Mouse (Mus musculus) hindbrain, postnatal 0 days (tissue): Measurements from ENCODE around the gene Osbpl2. TPM values are rescaled to one million over a fixed set of nuclear protein-coding genes. Genes with fewer than 3 reads are reported as not detected.
A peak's percentile ranks its signal among the peaks of the same experiment; 100 is the strongest.

ENCODE experiments used
- ATAC-seq: fragments of 200-750 bp; cut with Nextera tagmentation; 2 replicates; pipeline ENCODE4 v1.8.0; 2017; ENCODE audit warnings: mild to moderate bottlenecking, moderate TSS enrichment, moderate library complexity
- DNase-seq: peaks from one replicate; pipeline ENCODE4 v3.0.0-alpha.2; 2015; ENCODE audit warnings: low spot score
- H3K27ac ChIP-seq: fragments of 300-500 bp; sonication (generic); 2 replicates; pipeline ENCODE4 v1.5.1; 2014; ENCODE audit warnings: mild to moderate bottlenecking
- H3K27me3 ChIP-seq: fragments of 300-500 bp; sonication (generic); 2 replicates; pipeline ENCODE4 v1.6.1; 2014; ENCODE audit warnings: low read length, mixed read lengths; ENCODE audit not compliant: insufficient read depth
- H3K36me3 ChIP-seq: fragments of 300-500 bp; sonication (generic); 2 replicates; pipeline ENCODE4 v1.6.1; 2014; ENCODE audit warnings: low read length, mixed read lengths; ENCODE audit not compliant: insufficient read depth
- H3K4me1 ChIP-seq: fragments of 300-500 bp; sonication (generic); 2 replicates; pipeline ENCODE4 v1.6.1; 2014; ENCODE audit warnings: antibody characterized with exemption, low read length, mixed read lengths; ENCODE audit not compliant: insufficient read depth
- H3K4me2 ChIP-seq: fragments of 300-500 bp; sonication (generic); 2 replicates; pipeline ENCODE4 v1.6.1; 2014; ENCODE audit warnings: low read depth, mild to moderate bottlenecking, low read length, moderate library complexity, mixed read lengths
- H3K4me3 ChIP-seq: fragments of 300-500 bp; sonication (generic); 2 replicates; pipeline ENCODE4 v1.5.1; 2014; ENCODE audit warnings: low read length
- H3K9ac ChIP-seq: fragments of 300-500 bp; sonication (generic); replicated peaks from 2 replicates; pipeline ENCODE4 v1.6.1; 2014; ENCODE audit warnings: mild to moderate bottlenecking, low read length, moderate library complexity, mixed read lengths
- H3K9me3 ChIP-seq: fragments of 300-500 bp; sonication (generic); 2 replicates; pipeline ENCODE4 v1.6.1; 2016; ENCODE audit warnings: low read length, mixed read lengths
- CTCF ChIP-seq: IDR thresholded peaks from 2 replicates; pipeline ENCODE4 v1.5.1; 2016; ENCODE audit warnings: antibody characterized with exemption, control low read depth, low read depth
- WGBS: fragments of 180-500 bp; shearing (Covaris S2); extraction: QIAGEN DNeasy Blood & Tissue Kit; methylation state at CpG from one replicate; pipeline ENCODE4 v1.1.7; 2014; 5-methylcytosine and 5-hydroxymethylcytosine counted together
- polyA plus RNA-seq: library from polyadenylated mRNA; unstranded; fragments of >200 nt; fragmentation: Nextera tagmentation; extraction: Ambion mirVana; gene quantifications from 2 replicates; pipeline ENCODE4 v1.2.1, GENCODE M21; 2015
- total RNA-seq: library from RNA; depleted of rRNA; stranded (reverse); fragments of >200 nt; gene quantifications from 2 replicates; pipeline ENCODE4 v1.2.3, GENCODE M21; 2014

The Osbpl2 gene
- total and polyA plus RNA-seq, 2 experiments from 2014 or later = 39.2 to 57.9 TPM

- H3K36me3 ChIP-seq = peaks cover 25% of the 10 kb centered on the region; the same call in 1 of the 2 replicates
- DNase-seq (no peak), ATAC-seq (no peak)
- no peak for TF ChIP-seq CTCF
- H3K27me3 ChIP-seq = no peaks in the 10 kb centered on the region
- H3K4me3 ChIP-seq = no peak overlapping the region
- H3K9ac ChIP-seq = no peak overlapping the region
- 88% methylated on average over 8 of the region's 8 CpGs for WGBS
- no peak overlapping the region for H3K4me2 ChIP-seq
- no peaks in the 10 kb centered on the region for H3K9me3 ChIP-seq
- no peak overlapping the region for H3K27ac ChIP-seq
- no peaks in the 10 kb centered on the region for H3K4me1 ChIP-seq
These were observed 38.4 kb upstream of the Osbpl2 start for GRCm38 (mm10) chr2:180080680-180081079.

GRCm38 (mm10) chr2:180083063-180083462 lies 36.0 kb upstream of the Osbpl2 start:
- Histone ChIP-seq H3K4me3 (no peak overlapping the region), H3K9ac (no peak overlapping the region), H3K9me3 (no peaks in the 10 kb centered on the region), H3K36me3 (peaks cover 20% of the 10 kb centered on the region; the same call in 1 of the 2 replicates), H3K27me3 (no peaks in the 10 kb centered on the region), H3K4me2 (no peak overlapping the region), H3K27ac (no peak overlapping the region), H3K4me1 (no peaks in the 10 kb centered on the region)
- ATAC-seq (no peak), DNase-seq (no peak)
- WGBS = 89% methylated on average over 10 of the region's 10 CpGs
- TF ChIP-seq CTCF = no peak

- H3K9me3 ChIP-seq = no peaks in the 10 kb centered on the region
- no peak overlapping the region for H3K9ac ChIP-seq
- no peak overlapping the region for H3K27ac ChIP-seq
- no peak overlapping the region for H3K4me3 ChIP-seq
- ATAC-seq = no peak
- H3K4me1 ChIP-seq = no peaks in the 10 kb centered on the region
- DNase-seq = no peak
- 59% methylated on average over 3 of the region's 3 CpGs for WGBS
- no peaks in the 10 kb centered on the region for H3K27me3 ChIP-seq
- no peak for TF ChIP-seq CTCF
- peaks cover 20% of the 10 kb centered on the region; the same call in 1 of the 2 replicates for H3K36me3 ChIP-seq
- no peak overlapping the region for H3K4me2 ChIP-seq
These were observed 34.5 kb upstream of the Osbpl2 start for GRCm38 (mm10) chr2:180084565-180084964.

GRCm38 (mm10) chr2:180085926-180086636 lies 33.0 kb upstream of the Osbpl2 start:
- Histone ChIP-seq H3K27ac (no peak overlapping the region), H3K9me3 (no peaks in the 10 kb centered on the region), H3K9ac (no peak overlapping the region), H3K4me1 (no peaks in the 10 kb centered on the region), H3K4me2 (no peak overlapping the region), H3K27me3 (no peaks in the 10 kb centered on the region), H3K4me3 (no peak overlapping the region), H3K36me3 (peaks cover 20% of the 10 kb centered on the region; the same call in 1 of the 2 replicates)
- peak; percentile 38; the same call in 1 of the 2 replicates for ATAC-seq
- peak; percentile 52 for DNase-seq
- WGBS = 46% methylated on average over 16 of the region's 16 CpGs
- TF ChIP-seq CTCF = no peak

GRCm38 (mm10) chr2:180086637-180087027 lies 32.5 kb upstream of the Osbpl2 start:
- no peaks in the 10 kb centered on the region for H3K27me3 ChIP-seq
- 76% methylated on average over 5 of the region's 5 CpGs for WGBS
- H3K9ac ChIP-seq = no peak overlapping the region

GRCm38 (mm10) chr2:180087472-180087871 lies 31.6 kb upstream of the Osbpl2 start:
- H3K9ac ChIP-seq = no peak overlapping the region
- no peaks in the 10 kb centered on the region for H3K4me1 ChIP-seq
- H3K36me3 ChIP-seq = peaks cover 15% of the 10 kb centered on the region; the same call in 1 of the 2 replicates
- no peak overlapping the region for H3K4me3 ChIP-seq
- H3K9me3 ChIP-seq = no peaks in the 10 kb centered on the region
- H3K27ac ChIP-seq = no peak overlapping the region
- 85% methylated on average over 4 of the region's 4 CpGs for WGBS
- TF ChIP-seq CTCF = peak; percentile 43
- no peak overlapping the region for H3K4me2 ChIP-seq
- DNase-seq (no peak), ATAC-seq (no peak)
- no peaks in the 10 kb centered on the region for H3K27me3 ChIP-seq

More at GRCm38 (mm10) chr2:180086637-180087027, 32.5 kb upstream of the Osbpl2 start:
- H3K36me3 ChIP-seq = peaks cover 20% of the 10 kb centered on the region; the same call in 1 of the 2 replicates
- TF ChIP-seq CTCF = no peak
- no peak for DNase-seq
- H3K4me2 ChIP-seq = no peak overlapping the region
- H3K4me1 ChIP-seq = no peaks in the 10 kb centered on the region
- no peaks in the 10 kb centered on the region for H3K9me3 ChIP-seq
- no peak for ATAC-seq
- H3K4me3 ChIP-seq = no peak overlapping the region
- H3K27ac ChIP-seq = no peak overlapping the region

- DNase-seq (no peak), ATAC-seq (no peak)
- Histone ChIP-seq H3K36me3 (peaks cover 5% of the 10 kb centered on the region; the same call in 1 of the 2 replicates), H3K4me1 (no peaks in the 10 kb centered on the region), H3K9me3 (no peaks in the 10 kb centered on the region), H3K27ac (no peak overlapping the region), H3K4me2 (no peak overlapping the region), H3K27me3 (no peaks in the 10 kb centered on the region), H3K9ac (no peak overlapping the region), H3K4me3 (no peak overlapping the region)
- no peak for TF ChIP-seq CTCF
- 72% methylated on average over 11 of the region's 11 CpGs for WGBS
These were observed 28.8 kb upstream of the Osbpl2 start for GRCm38 (mm10) chr2:180090285-180090684.
